ENCODE assay signal across 8 mouse cellular contexts in the genomic region with DNA sequence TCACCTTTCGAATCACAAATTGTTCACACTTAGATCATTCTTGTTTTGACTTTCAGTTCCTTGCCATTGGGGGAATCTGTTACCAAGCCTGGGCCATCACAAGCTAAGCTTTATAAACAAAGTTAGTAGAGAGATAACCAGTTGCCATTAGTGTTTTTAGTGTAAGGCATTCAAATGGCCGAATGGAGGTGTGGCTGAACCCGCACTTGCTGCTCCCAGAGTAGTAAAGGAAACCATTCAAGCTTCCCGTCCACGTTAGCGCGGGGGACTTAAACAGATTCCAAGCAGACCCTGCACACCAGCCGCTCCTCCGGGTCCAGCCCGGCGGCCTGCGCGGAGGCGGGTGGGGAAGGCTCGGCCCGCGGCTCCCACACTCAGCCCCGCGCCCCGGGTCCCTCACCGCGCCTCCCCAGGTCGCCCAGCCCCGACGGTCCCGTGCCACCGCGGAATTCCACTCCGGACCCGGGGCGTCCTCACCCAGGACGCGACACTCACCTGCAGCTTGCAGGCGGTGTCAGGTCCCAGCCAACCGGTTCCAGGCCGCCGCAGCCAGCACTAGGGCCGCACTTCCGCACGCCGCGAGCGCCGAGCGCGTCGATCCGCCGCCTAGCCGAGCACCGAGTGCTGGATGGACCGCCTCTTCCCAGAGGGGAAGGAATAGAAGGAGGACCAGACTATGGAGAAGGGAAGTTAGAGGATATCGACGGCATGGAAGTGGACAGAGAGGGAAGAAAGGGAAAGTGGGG. TPM values are rescaled to one million over a fixed set of nuclear protein-coding genes. Genes with fewer than 3 reads are reported as not detected.
DNase-seq lines count a peak whose midpoint lies in the region; ATAC-seq lines count a peak whose summit lies in the region.

A gene (minus strand): TSS at position 593 of the 746 bp plus-strand sequence.
A gene (plus strand): TSS at position 704 of the 746 bp plus-strand sequence.

- under 1% methylated on average over 52 of the region's 54 CpGs for WGBS in intestine, embryonic 16.5 days
- WGBS in midbrain, embryonic 11.5 days = under 1% methylated on average over 51 of the region's 54 CpGs

- H3K9me3 ChIP-seq in intestine, embryonic 16.5 days (ENCODE audit: control insufficient read depth, low read length) = no peaks in the 10 kb centered on the region
- no peaks in the 10 kb centered on the region for H3K9me3 ChIP-seq in midbrain, embryonic 11.5 days (ENCODE audit: control insufficient read depth, low read length)

- no peaks in the 10 kb centered on the region for H3K27me3 ChIP-seq in intestine, embryonic 16.5 days (replicated peaks; ENCODE audit: control insufficient read depth, insufficient read depth, low read length)
- no peaks in the 10 kb centered on the region for H3K27me3 ChIP-seq in midbrain, embryonic 11.5 days (ENCODE audit: control insufficient read depth, insufficient read depth, low read length)

- DNase-seq in adrenal gland, postnatal 10 days = peak; percentile 92
- DNase-seq in embryo, embryonic 9.5 days (ENCODE audit: extremely low spot score) = peak; percentile 89
- DNase-seq in gastrocnemius, postnatal 36 days = peak; percentile 72 to 77
- DNase-seq in left cerebral cortex, postnatal 4 days = peak; percentile 79
- peak; percentile 99 for DNase-seq in midbrain, embryonic 11.5 days (ENCODE audit: low spot score, missing footprints)
- peak; percentile 80 for DNase-seq in right cerebral cortex, postnatal 4 days
- DNase-seq in yolk sac, embryonic 10.5 days (ENCODE audit: low spot score) = peak; percentile 90

- no peaks in the 10 kb centered on the region for H3K36me3 ChIP-seq in intestine, embryonic 16.5 days (ENCODE audit: control insufficient read depth, insufficient read depth, low read length)
- H3K36me3 ChIP-seq in midbrain, embryonic 11.5 days (ENCODE audit: control insufficient read depth, insufficient read depth, low read length) = no peaks in the 10 kb centered on the region

- peak within 1 kb of the TSS; percentile 93 for H3K9ac ChIP-seq in intestine, embryonic 16.5 days (ENCODE audit: low read depth, low read length)
- peak within 1 kb of the TSS; percentile 88 for H3K9ac ChIP-seq in midbrain, embryonic 11.5 days (ENCODE audit: low read length)

- intact Hi-C loops in gastrocnemius, postnatal 36 days (cut with DNase I) = loop anchor here (10.0 kb wide), 1 partner anchor 409 kb away; no protein-coding TSS in a partner anchor
- intact Hi-C loops in left cerebral cortex, postnatal 4 days (cut with DNase I) = no loop called here

- peaks cover 5% of the 10 kb centered on the region; the same call in 1 of the 2 replicates for H3K4me1 ChIP-seq in intestine, embryonic 16.5 days (ENCODE audit: control insufficient read depth, insufficient read depth, low read length)
- no peaks in the 10 kb centered on the region for H3K4me1 ChIP-seq in midbrain, embryonic 11.5 days (ENCODE audit: control insufficient read depth, insufficient read depth, low read length)

- ATAC-seq in intestine, embryonic 16.5 days = peak; percentile 98
- ATAC-seq in midbrain, embryonic 11.5 days (ENCODE audit: low FRiP score) = peak; percentile 98

- H3K27ac ChIP-seq in intestine, embryonic 16.5 days (ENCODE audit: low read length) = peak within 1 kb of the TSS; percentile 90
- peak within 1 kb of the TSS; percentile 57 for H3K27ac ChIP-seq in midbrain, embryonic 11.5 days (ENCODE audit: low read depth, low read length)

- peak within 1 kb of the TSS; percentile 95 for H3K4me3 ChIP-seq in intestine, embryonic 16.5 days (ENCODE audit: low read length)
- H3K4me3 ChIP-seq in midbrain, embryonic 11.5 days (ENCODE audit: low read depth, low read length) = peak within 1 kb of the TSS; percentile 91

- H3K4me2 ChIP-seq in intestine, embryonic 16.5 days (ENCODE audit: low read depth, low read length) = peak within 1 kb of the TSS; percentile 44
- peak within 1 kb of the TSS; percentile 63 for H3K4me2 ChIP-seq in midbrain, embryonic 11.5 days

RNA-seq across cellular contexts. Expression of the first gene that starts in this region (rescaled TPM):
- total RNA-seq in adrenal gland, postnatal 10 days (2021) = 10 to 100 TPM; 22.3 to 28.2 TPM
- total RNA-seq in gastrocnemius, postnatal 36 days (2021) = 10 to 100 TPM; 11.7 to 12.9 TPM
- polyA plus RNA-seq in intestine, embryonic 16.5 days (2015; fragmentation: Nextera tagmentation; extraction: Ambion mirVana) = 21.4 and 22.1 TPM in 2 replicates
- total RNA-seq in left cerebral cortex, postnatal 4 days (2021) = 10 to 100 TPM; 62.9 to 66.2 TPM
- polyA plus RNA-seq in midbrain, embryonic 11.5 days (2014; fragmentation: Nextera tagmentation; extraction: Ambion mirVana) = 41.3 and 49.9 TPM in 2 replicates

RNA-seq across cellular contexts. Expression of the second gene that starts in this region (rescaled TPM):
- under 1 TPM in 1 of 2 experiments, not detected in 1; 0.15 TPM for total RNA-seq in adrenal gland, postnatal 10 days (2021)
- total RNA-seq in gastrocnemius, postnatal 36 days (2021) = not detected
- 0.20 TPM in 1 of 2 replicates, not detected in the other for polyA plus RNA-seq in intestine, embryonic 16.5 days (2015; fragmentation: Nextera tagmentation; extraction: Ambion mirVana)
- under 1 TPM; 0.20 to 0.28 TPM for total RNA-seq in left cerebral cortex, postnatal 4 days (2021)
- not detected in 2 replicates for polyA plus RNA-seq in midbrain, embryonic 11.5 days (2014; fragmentation: Nextera tagmentation; extraction: Ambion mirVana)

Comparison
In these comparisons a context has a peak if more than half of its experiments do, and no peak if none do; other contexts are left out.
1. Peak in every context shown above with its lines: DNase-seq, ATAC-seq, H3K4me3 ChIP-seq and H3K27ac ChIP-seq.